Mouse (Mus musculus): Measurements from ENCODE around the gene Tab2.
"Not testable (repeated sequence)": the region's sequence is repeated elsewhere in the genome, so short reads cannot be mapped to it uniquely, and the experiment has no call there.

Tab2 gene

GRCm38 (mm10) chr10:7883524-7883923 lies 72.5 kb downstream of the Tab2 start:
- DNase-seq: peak; percentile 73

- DNase-seq: no peak
Measured at GRCm38 (mm10) chr10:7881971-7882370, 74.1 kb downstream of the Tab2 start.

GRCm38 (mm10) chr10:7880283-7880682 lies 75.7 kb downstream of the Tab2 start:
- not testable (repeated sequence) for DNase-seq

- DNase-seq: no peak
Measured at GRCm38 (mm10) chr10:7874194-7874593, 81.8 kb downstream of the Tab2 start.

GRCm38 (mm10) chr10:7871381-7872020 lies 84.5 kb downstream of the Tab2 start:
- no peak for DNase-seq

- peak; percentile 34 for DNase-seq
Measured at GRCm38 (mm10) chr10:7870571-7871315, 85.3 kb downstream of the Tab2 start.

- DNase-seq: no peak
Measured at GRCm38 (mm10) chr10:7869746-7870145, 86.3 kb downstream of the Tab2 start.

- no peak for DNase-seq
Measured at GRCm38 (mm10) chr10:7867666-7868030, 88.4 kb downstream of the Tab2 start.

- DNase-seq: peak; percentile 39
Measured at GRCm38 (mm10) chr10:7866762-7867665, 89.0 kb downstream of the Tab2 start.

GRCm38 (mm10) chr10:7864806-7865205 lies 91.2 kb downstream of the Tab2 start:
- no peak for DNase-seq

- no peak for DNase-seq
Measured at GRCm38 (mm10) chr10:7864184-7864583, 91.8 kb downstream of the Tab2 start.

- no peak for DNase-seq
Measured at GRCm38 (mm10) chr10:7863411-7863810, 92.6 kb downstream of the Tab2 start.

- no peak for DNase-seq
Measured at GRCm38 (mm10) chr10:7861937-7862657, 93.9 kb downstream of the Tab2 start.

GRCm38 (mm10) chr10:7861259-7861936 lies 94.6 kb downstream of the Tab2 start:
- no peak for DNase-seq

GRCm38 (mm10) chr10:7860494-7860893 lies 95.5 kb downstream of the Tab2 start:
- no peak for DNase-seq
